Mouse (Mus musculus) forebrain, embryonic 10.5 days (tissue): ENCODE results near the gene Lama2. TPM values are rescaled to one million over a fixed set of nuclear protein-coding genes. Genes with fewer than 3 reads are reported as not detected.
"Not testable (repeated sequence)": the region's sequence is repeated elsewhere in the genome, so short reads cannot be mapped to it uniquely, and the experiment has no call there.

Source experiments
- DNase-seq: peaks from one replicate; pipeline ENCODE4 v3.0.0-alpha.2; 2017; ENCODE audit warnings: low spot score; ENCODE audit errors: extremely low spot score
- H3K27ac ChIP-seq: fragments of 300-500 bp; sonication (generic); 2 replicates; pipeline ENCODE4 v1.5.1; 2016; ENCODE audit warnings: mild to moderate bottlenecking
- H3K27me3 ChIP-seq: fragments of 300-500 bp; sonication (generic); 2 replicates; pipeline ENCODE4 v1.6.1; 2016; ENCODE audit warnings: mild to moderate bottlenecking; ENCODE audit not compliant: poor library complexity, severe bottlenecking
- H3K36me3 ChIP-seq: fragments of 300-500 bp; sonication (generic); replicated peaks from 2 replicates; pipeline ENCODE4 v1.6.1; 2016; ENCODE audit warnings: mild to moderate bottlenecking, moderate library complexity
- H3K4me1 ChIP-seq: fragments of 300-500 bp; sonication (generic); 2 replicates; pipeline ENCODE4 v1.6.1; 2016
- H3K4me3 ChIP-seq: fragments of 300-500 bp; sonication (generic); 2 replicates; pipeline ENCODE4 v1.5.1; 2016; ENCODE audit warnings: mild to moderate bottlenecking, moderate library complexity
- H3K9me3 ChIP-seq: fragments of 300-500 bp; sonication (generic); 2 replicates; pipeline ENCODE4 v1.6.1; 2016; ENCODE audit warnings: mild to moderate bottlenecking, moderate library complexity
- WGBS: fragments of 180-500 bp; shearing (Covaris S2); methylation state at CpG from one replicate; pipeline ENCODE4 v1.1.7; 2016; 5-methylcytosine and 5-hydroxymethylcytosine counted together
- polyA plus RNA-seq: library from polyadenylated mRNA; unstranded; fragments of >200 nt; fragmentation: Nextera tagmentation; extraction: Ambion mirVana; gene quantifications from 2 replicates; pipeline ENCODE4 v1.2.1, GENCODE M21; 2016

The Lama2 gene
- polyA plus RNA-seq, 1 experiment from 2014 or later = 5.4 TPM

GRCm38 (mm10) chr10:26975372-26975771, 644.2 kb downstream of the Lama2 start:
- DNase-seq = no peak
- H3K27ac ChIP-seq = no peak overlapping the region
- WGBS = 95% methylated on average over 3 of the region's 3 CpGs
- no peaks in the 10 kb centered on the region for H3K27me3 ChIP-seq
- H3K36me3 ChIP-seq = no peaks in the 10 kb centered on the region
- no peaks in the 10 kb centered on the region for H3K4me1 ChIP-seq
- no peak overlapping the region for H3K4me3 ChIP-seq
- no peaks in the 10 kb centered on the region for H3K9me3 ChIP-seq

DNA sequence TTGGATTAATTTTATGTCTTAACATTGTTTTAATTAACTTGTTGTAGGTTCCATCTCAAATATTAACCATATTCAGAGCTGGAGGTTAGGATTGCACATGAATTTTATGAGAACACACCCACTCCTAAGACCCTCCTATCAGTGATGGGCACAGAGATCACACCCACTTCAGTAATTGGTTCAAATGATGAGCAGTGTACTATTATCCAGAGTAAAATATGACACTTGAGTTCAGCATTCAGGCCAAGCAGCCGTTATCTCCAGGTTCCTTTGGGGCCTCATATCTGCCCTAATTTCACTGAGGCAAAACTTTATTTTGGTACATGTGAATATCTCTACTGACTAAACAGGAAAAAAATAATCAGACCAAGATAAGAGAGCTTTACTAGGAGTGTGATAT, 645.3 kb downstream of the Lama2 start:
- 100% methylated on average over 1 of the region's 1 CpGs for WGBS
- Histone ChIP-seq H3K27me3 (no peaks in the 10 kb centered on the region), H3K9me3 (no peaks in the 10 kb centered on the region), H3K4me3 (no peak overlapping the region), H3K27ac (no peak overlapping the region), H3K4me1 (no peaks in the 10 kb centered on the region), H3K36me3 (no peaks in the 10 kb centered on the region)
- DNase-seq = no peak

DNA sequence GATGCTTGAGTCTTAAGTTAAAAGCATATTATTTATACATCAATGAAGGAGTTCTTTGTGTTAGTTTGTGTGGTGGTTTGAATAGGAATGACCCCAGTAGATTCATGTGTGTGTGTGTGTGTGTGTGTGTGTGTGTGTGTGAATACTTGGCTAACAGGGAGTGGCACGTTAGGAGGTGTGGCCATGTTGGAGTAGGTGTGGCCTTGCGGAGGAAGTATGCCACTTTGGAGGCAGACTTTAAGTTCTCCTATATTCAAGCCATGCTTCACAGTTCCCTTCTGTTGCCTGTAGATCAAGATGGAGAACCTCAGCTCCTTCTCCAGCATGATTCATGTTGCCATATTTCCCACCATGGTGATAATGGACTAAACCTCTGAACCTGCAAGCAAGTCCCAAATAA, 646.0 kb downstream of the Lama2 start:
- Histone ChIP-seq H3K4me1 (no peaks in the 10 kb centered on the region), H3K9me3 (no peaks in the 10 kb centered on the region), H3K27me3 (no peaks in the 10 kb centered on the region), H3K27ac (no peak overlapping the region), H3K4me3 (no peak overlapping the region), H3K36me3 (no peaks in the 10 kb centered on the region)
- no peak for DNase-seq
- 95% methylated on average over 2 of the region's 2 CpGs for WGBS

DNA sequence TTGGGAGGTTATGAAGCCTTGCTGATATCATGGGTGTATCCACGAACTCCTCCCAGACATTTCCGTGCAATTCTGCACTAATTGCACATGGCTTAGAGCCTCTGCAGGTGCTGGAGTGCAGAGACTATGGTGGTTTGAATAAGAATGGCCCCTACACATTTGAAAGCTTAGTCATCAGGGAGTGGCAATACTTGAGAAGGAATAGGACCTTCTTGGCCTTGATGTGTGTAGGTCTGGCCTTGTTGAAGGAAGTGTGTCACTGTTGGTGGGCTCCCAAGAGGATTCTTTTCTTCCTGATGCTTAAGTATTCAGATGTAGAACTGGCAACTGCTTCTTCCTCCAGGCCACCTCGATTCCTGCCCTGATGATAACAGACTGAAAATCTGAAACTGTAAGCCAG, 661.0 kb downstream of the Lama2 start:
- Histone ChIP-seq H3K27ac (no peak overlapping the region), H3K36me3 (no peaks in the 10 kb centered on the region), H3K9me3 (no peaks in the 10 kb centered on the region), H3K27me3 (no peaks in the 10 kb centered on the region), H3K4me1 (no peaks in the 10 kb centered on the region), H3K4me3 (no peak overlapping the region)
- WGBS = 73% methylated on average over 3 of the region's 3 CpGs
- DNase-seq = no peak

- Histone ChIP-seq H3K36me3 (no peaks in the 10 kb centered on the region), H3K27me3 (no peaks in the 10 kb centered on the region), H3K4me3 (no peak overlapping the region), H3K4me1 (no peaks in the 10 kb centered on the region), H3K27ac (no peak overlapping the region), H3K9me3 (no peaks in the 10 kb centered on the region)
- DNase-seq = no peak
- WGBS = 85% methylated on average over 7 of the region's 7 CpGs
These were observed 669.1 kb downstream of the Lama2 start for GRCm38 (mm10) chr10:26950448-26950847.

DNA sequence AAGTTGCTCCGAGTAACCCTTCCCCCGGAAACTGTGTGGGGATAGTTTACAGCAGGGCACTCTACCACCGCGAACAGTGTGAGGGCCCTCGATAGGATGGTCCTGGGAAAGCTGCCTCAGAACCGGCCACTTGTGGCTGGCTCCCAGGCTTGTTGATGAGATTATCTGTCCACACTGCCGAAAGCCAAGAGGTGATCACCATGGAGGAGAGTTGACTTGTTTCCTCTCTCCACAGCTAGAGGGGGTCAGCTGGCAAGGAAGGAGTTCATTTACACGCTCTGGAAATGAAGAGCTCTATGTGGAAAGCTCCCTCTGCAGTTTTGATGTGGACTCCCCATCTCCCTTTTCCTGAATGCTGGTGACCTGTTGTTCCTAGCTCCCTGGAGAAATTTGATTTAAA, 669.9 kb downstream of the Lama2 start:
- H3K27ac ChIP-seq = no peak overlapping the region
- no peaks in the 10 kb centered on the region for H3K27me3 ChIP-seq
- DNase-seq = no peak
- H3K9me3 ChIP-seq = no peaks in the 10 kb centered on the region
- H3K36me3 ChIP-seq = no peaks in the 10 kb centered on the region
- WGBS = 70% methylated on average over 8 of the region's 8 CpGs
- H3K4me3 ChIP-seq = no peak overlapping the region
- no peaks in the 10 kb centered on the region for H3K4me1 ChIP-seq

DNA sequence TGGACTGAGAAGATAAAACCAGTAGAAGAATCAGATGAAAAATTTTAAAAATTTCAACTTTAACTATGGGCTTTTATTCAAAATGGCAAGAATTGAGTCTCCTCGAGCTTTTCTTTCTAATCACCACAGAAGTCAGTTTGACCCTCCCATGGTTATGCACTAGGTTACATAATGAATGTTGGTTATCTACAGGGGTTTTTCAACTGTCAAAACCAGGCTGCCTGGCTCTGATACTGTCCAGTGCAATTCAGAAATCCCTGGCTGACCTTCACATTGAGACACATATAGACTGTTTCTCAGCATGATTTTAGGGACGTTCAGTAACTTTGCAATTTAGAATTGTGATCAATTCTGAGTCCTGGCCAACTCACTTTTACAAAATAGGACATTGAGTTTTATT, 671.2 kb downstream of the Lama2 start:
- no peak overlapping the region for H3K4me3 ChIP-seq
- no peaks in the 10 kb centered on the region for H3K36me3 ChIP-seq
- H3K9me3 ChIP-seq = no peaks in the 10 kb centered on the region
- no peak for DNase-seq
- H3K27ac ChIP-seq = no peak overlapping the region
- H3K4me1 ChIP-seq = no peaks in the 10 kb centered on the region
- no peaks in the 10 kb centered on the region for H3K27me3 ChIP-seq
- WGBS = 86% methylated on average over 2 of the region's 2 CpGs

DNA sequence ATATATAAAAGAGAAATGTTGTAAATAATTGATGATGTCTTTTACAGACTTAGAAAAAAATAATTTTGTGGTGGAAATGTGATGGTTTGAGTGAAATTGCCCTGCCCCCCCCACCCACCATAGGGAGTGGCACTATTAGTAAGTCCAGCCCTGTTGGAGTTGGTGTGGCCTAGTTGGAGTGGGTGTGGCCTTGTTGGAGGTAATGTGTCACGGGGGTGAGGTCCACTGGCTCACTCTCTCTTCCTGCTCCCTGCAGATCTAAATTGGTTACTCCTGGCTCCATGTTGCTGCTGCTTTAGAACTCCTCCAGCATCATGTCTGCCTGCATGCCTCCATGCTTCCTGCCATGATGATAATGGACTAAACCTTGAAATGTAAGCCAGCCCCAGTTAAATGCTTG, 680.0 kb downstream of the Lama2 start:
- 50% methylated on average over 1 of the region's 1 CpGs for WGBS
- no peaks in the 10 kb centered on the region for H3K9me3 ChIP-seq
- H3K27me3 ChIP-seq = no peaks in the 10 kb centered on the region
- no peak overlapping the region for H3K27ac ChIP-seq
- no peaks in the 10 kb centered on the region for H3K4me1 ChIP-seq
- DNase-seq = no peak
- no peak overlapping the region for H3K4me3 ChIP-seq
- H3K36me3 ChIP-seq = no peaks in the 10 kb centered on the region

GRCm38 (mm10) chr10:26938464-26938863, 681.1 kb downstream of the Lama2 start:
- H3K27me3 ChIP-seq, H3K4me3 ChIP-seq, H3K9me3 ChIP-seq, H3K4me1 ChIP-seq, H3K27ac ChIP-seq, H3K36me3 ChIP-seq, DNase-seq: not testable (repeated sequence)
- WGBS = 88% methylated on average over 4 of the region's 4 CpGs

GRCm38 (mm10) chr10:26936056-26936455, 683.5 kb downstream of the Lama2 start:
- not testable (repeated sequence) for H3K36me3 ChIP-seq, H3K4me3 ChIP-seq, H3K27ac ChIP-seq, H3K9me3 ChIP-seq, H3K27me3 ChIP-seq, H3K4me1 ChIP-seq, DNase-seq
- WGBS = 86% methylated on average over 6 of the region's 6 CpGs
